Mouse (Mus musculus) hindbrain, embryonic 11.5 days (tissue): ENCODE results near the gene Gfod2. TPM values are rescaled to one million over a fixed set of nuclear protein-coding genes. Genes with fewer than 3 reads are reported as not detected.
A peak's percentile ranks its signal among the peaks of the same experiment; 100 is the strongest.

Source experiments
- ATAC-seq: fragments of 200-750 bp; cut with Nextera tagmentation; 2 replicates; pipeline ENCODE4 v1.8.0; 2017; ENCODE audit warnings: mild to moderate bottlenecking, moderate TSS enrichment, moderate library complexity; ENCODE audit not compliant: low FRiP score
- DNase-seq: peaks from one replicate; pipeline ENCODE4 v3.0.0-alpha.2; 2015; ENCODE audit warnings: low spot score
- H3K27ac ChIP-seq: fragments of 300-500 bp; sonication (generic); 2 replicates; pipeline ENCODE4 v1.5.1; 2014; ENCODE audit warnings: mild to moderate bottlenecking, low read depth, low read length
- H3K27me3 ChIP-seq: fragments of 300-500 bp; sonication (generic); 2 replicates; pipeline ENCODE4 v1.6.1; 2014; ENCODE audit warnings: mild to moderate bottlenecking, low read length, moderate library complexity, mixed read lengths; ENCODE audit not compliant: control insufficient read depth, insufficient read depth
- H3K36me3 ChIP-seq: fragments of 300-500 bp; sonication (generic); 2 replicates; pipeline ENCODE4 v1.6.1; 2014; ENCODE audit warnings: mild to moderate bottlenecking, low read length, moderate library complexity, mixed read lengths; ENCODE audit not compliant: control insufficient read depth, insufficient read depth
- H3K4me1 ChIP-seq: fragments of 300-500 bp; sonication (generic); replicated peaks from 2 replicates; pipeline ENCODE4 v1.6.1; 2014; ENCODE audit warnings: low read length, mixed read lengths; ENCODE audit not compliant: control insufficient read depth, insufficient read depth
- H3K4me2 ChIP-seq: fragments of 300-500 bp; sonication (generic); replicated peaks from 2 replicates; pipeline ENCODE4 v1.6.1; 2014; ENCODE audit warnings: mild to moderate bottlenecking, low read depth, low read length
- H3K4me3 ChIP-seq: fragments of 300-500 bp; sonication (generic); 2 replicates; pipeline ENCODE4 v1.5.1; 2014; ENCODE audit warnings: low read depth, low read length
- H3K9ac ChIP-seq: fragments of 300-500 bp; sonication (generic); 2 replicates; pipeline ENCODE4 v1.6.1; 2014; ENCODE audit warnings: low read depth, low read length
- H3K9me3 ChIP-seq: fragments of 300-500 bp; sonication (generic); 2 replicates; pipeline ENCODE4 v1.6.1; 2016; ENCODE audit warnings: low read length; ENCODE audit not compliant: control insufficient read depth
- WGBS: fragments of 180-500 bp; shearing (Covaris S2); extraction: QIAGEN DNeasy Blood & Tissue Kit; methylation state at CpG from one replicate; pipeline ENCODE4 v1.1.7; 2014; 5-methylcytosine and 5-hydroxymethylcytosine counted together
- polyA plus RNA-seq: library from polyadenylated mRNA; unstranded; fragments of >200 nt; fragmentation: Nextera tagmentation; extraction: Ambion mirVana; gene quantifications from 2 replicates; pipeline ENCODE4 v1.2.1, GENCODE M21; 2014

Gene Gfod2
- polyA plus RNA-seq, 1 experiment from 2014 or later = 38.3 TPM

- H3K9ac ChIP-seq = no peak overlapping the region
- ATAC-seq = no peak
- no peaks in the 10 kb centered on the region for H3K4me1 ChIP-seq
- H3K36me3 ChIP-seq = peaks cover 11% of the 10 kb centered on the region
- H3K4me3 ChIP-seq = no peak overlapping the region
- H3K27me3 ChIP-seq = no peaks in the 10 kb centered on the region
- no peak overlapping the region for H3K4me2 ChIP-seq
- no peak overlapping the region for H3K27ac ChIP-seq
- H3K9me3 ChIP-seq = no peaks in the 10 kb centered on the region
- no peak for DNase-seq
- WGBS = 93% methylated on average over 1 of the region's 1 CpGs
These were observed 15.0 kb upstream of the Gfod2 start for GRCm38 (mm10) chr8:105773441-105773861.

DNA sequence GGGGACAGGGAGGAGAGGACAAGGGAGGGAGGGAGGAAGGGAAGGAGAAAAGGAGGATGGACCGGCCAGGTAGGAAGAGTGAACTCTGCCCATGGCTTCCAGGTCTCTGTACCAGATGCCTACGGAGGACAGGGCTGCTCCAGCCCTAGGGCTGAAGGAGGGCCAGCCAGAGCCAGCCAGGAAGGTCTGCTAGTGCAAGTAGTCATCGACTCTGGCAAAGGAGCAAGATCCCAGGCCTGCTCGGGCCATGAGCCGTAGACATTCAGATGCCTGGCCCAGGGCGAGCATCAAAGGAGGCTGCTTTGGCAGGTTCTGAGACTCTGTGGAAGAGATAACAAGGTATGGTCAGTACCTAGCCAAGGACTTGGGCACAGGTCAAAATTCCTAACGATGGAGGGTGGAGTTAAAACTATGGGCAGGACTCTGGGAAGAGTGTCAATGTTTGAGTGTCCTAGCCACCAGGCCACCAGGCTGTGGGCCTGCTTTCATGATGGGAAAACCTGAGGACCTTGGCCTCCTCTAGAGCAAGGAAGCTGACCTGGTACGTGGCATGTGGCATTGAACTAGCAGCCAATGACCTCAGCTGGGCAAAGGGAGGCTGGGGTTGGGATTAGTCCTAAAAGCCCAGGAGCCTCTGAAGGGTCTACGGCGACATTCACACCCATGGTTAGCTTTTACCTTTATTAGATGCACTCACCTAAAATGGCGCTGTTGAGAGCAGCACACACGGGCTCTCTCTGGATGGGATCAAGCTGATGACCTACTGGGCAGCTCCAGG, 13.1 kb upstream of the Gfod2 start:
- H3K4me2 ChIP-seq = no peak overlapping the region
- DNase-seq (no peak), ATAC-seq (no peak)
- no peak overlapping the region for H3K4me3 ChIP-seq
- H3K27me3 ChIP-seq = no peaks in the 10 kb centered on the region
- no peaks in the 10 kb centered on the region for H3K4me1 ChIP-seq
- no peak overlapping the region for H3K27ac ChIP-seq
- H3K9me3 ChIP-seq = no peaks in the 10 kb centered on the region
- WGBS = 92% methylated on average over 12 of the region's 12 CpGs
- H3K36me3 ChIP-seq = peaks cover 11% of the 10 kb centered on the region
- no peak overlapping the region for H3K9ac ChIP-seq

- H3K9me3 ChIP-seq = no peaks in the 10 kb centered on the region
- H3K4me1 ChIP-seq = no peaks in the 10 kb centered on the region
- ATAC-seq = no peak
- WGBS = 86% methylated on average over 1 of the region's 1 CpGs
- H3K4me3 ChIP-seq = no peak overlapping the region
- H3K27me3 ChIP-seq = no peaks in the 10 kb centered on the region
- H3K36me3 ChIP-seq = peaks cover 11% of the 10 kb centered on the region
- no peak overlapping the region for H3K27ac ChIP-seq
- peak; percentile 55 for DNase-seq
- H3K4me2 ChIP-seq = no peak overlapping the region
- H3K9ac ChIP-seq = no peak overlapping the region
These were observed 12.1 kb upstream of the Gfod2 start for GRCm38 (mm10) chr8:105770609-105771008.

- DNase-seq (no peak), ATAC-seq (no peak)
- H3K4me2 ChIP-seq = no peak overlapping the region
- no peak overlapping the region for H3K4me3 ChIP-seq
- no peaks in the 10 kb centered on the region for H3K4me1 ChIP-seq
- no peak overlapping the region for H3K27ac ChIP-seq
- no peaks in the 10 kb centered on the region for H3K9me3 ChIP-seq
- H3K36me3 ChIP-seq = peaks cover 10% of the 10 kb centered on the region
- no peak overlapping the region for H3K9ac ChIP-seq
- 94% methylated on average over 5 of the region's 5 CpGs for WGBS
- H3K27me3 ChIP-seq = no peaks in the 10 kb centered on the region
These were observed 10.2 kb upstream of the Gfod2 start for GRCm38 (mm10) chr8:105768485-105769257.

DNA sequence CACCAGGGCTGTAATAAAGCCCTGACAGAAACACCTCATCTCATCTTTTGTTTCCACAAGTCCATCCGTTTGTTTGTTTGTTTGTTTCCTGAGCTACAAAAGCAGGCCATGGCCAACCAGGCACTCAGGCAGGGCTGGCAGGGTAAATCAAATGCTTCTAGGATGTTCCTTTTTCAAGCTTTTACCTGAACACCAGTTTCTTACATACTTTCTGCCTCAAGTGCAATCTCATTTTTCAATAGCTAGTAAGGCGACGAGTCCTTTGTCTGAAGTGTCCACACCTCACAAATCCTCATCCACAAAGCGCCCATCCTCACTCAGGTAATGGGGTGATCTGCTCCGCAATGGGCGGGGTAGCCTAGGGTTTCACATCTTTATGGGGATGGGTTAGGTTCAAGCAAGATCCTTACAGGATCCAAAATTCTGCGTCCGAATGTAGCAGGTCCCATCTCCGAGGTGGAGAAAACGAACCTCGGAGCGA, 628 bp downstream of the Gfod2 start:
- peak; percentile 63 for ATAC-seq
- Histone ChIP-seq H3K4me3 (peak overlapping the region; percentile 93), H3K4me1 (no peaks in the 10 kb centered on the region), H3K27me3 (no peaks in the 10 kb centered on the region), H3K27ac (peak overlapping the region; percentile 75), H3K9me3 (no peaks in the 10 kb centered on the region), H3K9ac (peak overlapping the region; percentile 87), H3K4me2 (peak overlapping the region; percentile 71), H3K36me3 (no peaks in the 10 kb centered on the region)
- WGBS = 2% methylated on average over 12 of the region's 12 CpGs
- no peak for DNase-seq

- Histone ChIP-seq H3K4me2 (no peak overlapping the region), H3K4me1 (no peaks in the 10 kb centered on the region), H3K27me3 (no peaks in the 10 kb centered on the region), H3K27ac (no peak overlapping the region), H3K9me3 (no peaks in the 10 kb centered on the region), H3K9ac (no peak overlapping the region), H3K36me3 (no peaks in the 10 kb centered on the region), H3K4me3 (no peak overlapping the region)
- 88% methylated on average over 2 of the region's 2 CpGs for WGBS
- ATAC-seq = no peak
- no peak for DNase-seq
These were observed 3.8 kb downstream of the Gfod2 start for GRCm38 (mm10) chr8:105754688-105755087.

- H3K27ac ChIP-seq = no peak overlapping the region
- H3K27me3 ChIP-seq = no peaks in the 10 kb centered on the region
- no peaks in the 10 kb centered on the region for H3K36me3 ChIP-seq
- DNase-seq (no peak), ATAC-seq (no peak)
- no peaks in the 10 kb centered on the region for H3K4me1 ChIP-seq
- H3K9ac ChIP-seq = no peak overlapping the region
- H3K4me3 ChIP-seq = no peak overlapping the region
- no peak overlapping the region for H3K4me2 ChIP-seq
- WGBS = 83% methylated on average over 2 of the region's 2 CpGs
- no peaks in the 10 kb centered on the region for H3K9me3 ChIP-seq
These were observed 4.5 kb downstream of the Gfod2 start for GRCm38 (mm10) chr8:105753916-105754315.

- no peak overlapping the region for H3K27ac ChIP-seq
- H3K4me3 ChIP-seq = no peak overlapping the region
- H3K36me3 ChIP-seq = no peaks in the 10 kb centered on the region
- WGBS = 17% methylated on average over 11 of the region's 11 CpGs
- H3K9me3 ChIP-seq = no peaks in the 10 kb centered on the region
- DNase-seq (peak; percentile 25), ATAC-seq (no peak)
- no peak overlapping the region for H3K9ac ChIP-seq
- no peak overlapping the region; the same call in 1 of the 2 replicates for H3K4me2 ChIP-seq
- no peaks in the 10 kb centered on the region for H3K4me1 ChIP-seq
- no peaks in the 10 kb centered on the region for H3K27me3 ChIP-seq
These were observed 7.9 kb downstream of the Gfod2 start for GRCm38 (mm10) chr8:105750606-105751005.
